Mouse (Mus musculus) forebrain, embryonic 15.5 days (tissue): ENCODE results near the gene Satb1. TPM values are rescaled to one million over a fixed set of nuclear protein-coding genes. Genes with fewer than 3 reads are reported as not detected.
A peak's percentile ranks its signal among the peaks of the same experiment; 100 is the strongest.

ENCODE experiments used
- ATAC-seq: fragments of 200-750 bp; cut with Nextera tagmentation; replicated peaks from 2 replicates; pipeline ENCODE4 v1.8.0; 2017; ENCODE audit warnings: mild to moderate bottlenecking, moderate TSS enrichment, moderate library complexity
- H3K27ac ChIP-seq: fragments of 300-500 bp; sonication (generic); replicated peaks from 2 replicates; pipeline ENCODE4 v1.5.1; 2015; ENCODE audit warnings: mild to moderate bottlenecking, inconsistent platforms
- H3K27me3 ChIP-seq: fragments of 300-500 bp; sonication (generic); 2 replicates; pipeline ENCODE4 v1.6.1; 2015; ENCODE audit warnings: inconsistent platforms
- H3K36me3 ChIP-seq: fragments of 300-500 bp; sonication (generic); 2 replicates; pipeline ENCODE4 v1.6.1; 2015; ENCODE audit warnings: mild to moderate bottlenecking, inconsistent platforms
- H3K4me1 ChIP-seq: fragments of 300-500 bp; sonication (generic); 2 replicates; pipeline ENCODE4 v1.6.1; 2015; ENCODE audit warnings: inconsistent platforms
- H3K4me2 ChIP-seq: fragments of 300-500 bp; sonication (generic); replicated peaks from 2 replicates; pipeline ENCODE4 v1.6.1; 2015; ENCODE audit warnings: mild to moderate bottlenecking, inconsistent platforms
- H3K4me3 ChIP-seq: fragments of 300-500 bp; sonication (generic); 2 replicates; pipeline ENCODE4 v1.5.1; 2015; ENCODE audit warnings: mild to moderate bottlenecking, inconsistent platforms
- H3K9ac ChIP-seq: fragments of 300-500 bp; sonication (generic); replicated peaks from 2 replicates; pipeline ENCODE4 v1.6.1; 2015; ENCODE audit warnings: mild to moderate bottlenecking, inconsistent platforms
- H3K9me3 ChIP-seq: fragments of 300-500 bp; sonication (generic); 2 replicates; pipeline ENCODE4 v1.6.1; 2016; ENCODE audit warnings: inconsistent platforms
- WGBS: fragments of 180-500 bp; shearing (Covaris S2); methylation state at CpG from one replicate; pipeline ENCODE4 v1.1.7; 2015; ENCODE audit warnings: mixed read lengths; 5-methylcytosine and 5-hydroxymethylcytosine counted together
- polyA plus RNA-seq: library from polyadenylated mRNA; unstranded; fragments of >200 nt; fragmentation: Nextera tagmentation; extraction: Ambion mirVana; gene quantifications from 2 replicates; pipeline ENCODE4 v1.2.1, GENCODE M21; 2015

Gene Satb1
- polyA plus RNA-seq, 1 experiment from 2014 or later, result 47.2 TPM

DNA sequence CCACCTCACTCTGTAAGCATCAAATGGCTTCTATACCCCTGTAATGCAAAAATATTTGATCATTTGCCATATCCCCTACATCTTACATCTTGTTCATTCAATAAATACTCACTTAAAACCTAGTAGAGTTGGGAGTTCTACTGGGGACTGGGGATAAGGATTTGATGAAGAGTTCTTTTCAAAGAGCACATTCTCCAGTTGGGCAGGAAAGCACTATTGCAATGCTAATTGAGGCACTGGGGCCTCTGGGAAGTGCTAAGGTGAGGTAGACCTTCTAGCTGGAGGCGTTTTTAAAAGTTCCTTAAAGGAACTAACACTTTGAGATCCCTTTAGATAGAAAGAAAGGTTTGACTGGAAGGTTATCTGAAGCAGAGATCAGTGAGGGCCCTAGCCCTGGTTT, 3.8 kb upstream of the Satb1 start:
- Histone ChIP-seq H3K9me3 (no peaks in the 10 kb centered on the region), H3K4me1 (peaks cover 16% of the 10 kb centered on the region), H3K27ac (no peak overlapping the region), H3K27me3 (0 out of 2 replicates have a peak, but pooled peaks cover 2% of the 10 kb centered on the region), H3K4me3 (no peak overlapping the region), H3K36me3 (no peaks in the 10 kb centered on the region), H3K9ac (no peak overlapping the region), H3K4me2 (no peak overlapping the region)
- WGBS, result 16% methylated on average over 1 of the region's 1 CpGs
- ATAC-seq, result no peak

DNA sequence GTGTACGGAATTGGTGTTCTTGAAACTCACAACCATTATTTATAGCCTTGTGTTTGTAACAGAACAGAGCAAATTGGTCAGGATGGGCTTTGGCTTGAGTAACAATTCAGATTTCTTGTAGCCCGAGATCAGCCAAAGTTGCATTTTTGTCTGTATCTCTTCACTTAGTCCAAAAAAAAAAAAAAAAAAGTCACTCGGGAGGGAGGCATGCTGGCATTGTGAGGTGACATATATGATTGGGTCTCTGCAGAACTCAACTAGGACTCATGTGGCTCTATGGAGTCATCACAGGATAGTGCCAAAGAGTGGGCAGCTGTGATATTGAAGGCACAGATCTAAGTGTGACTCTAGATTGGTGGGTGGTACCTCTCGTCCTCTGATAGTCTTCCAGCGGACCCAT, 3.2 kb upstream of the Satb1 start:
- WGBS, result 94% methylated on average over 5 of the region's 5 CpGs
- H3K4me2 ChIP-seq, result no peak overlapping the region
- H3K27ac ChIP-seq, result no peak overlapping the region
- no peak for ATAC-seq
- H3K9ac ChIP-seq, result no peak overlapping the region
- no peaks in the 10 kb centered on the region for H3K9me3 ChIP-seq
- H3K4me3 ChIP-seq, result no peak overlapping the region
- H3K36me3 ChIP-seq, result no peaks in the 10 kb centered on the region
- H3K4me1 ChIP-seq, result peaks cover 22% of the 10 kb centered on the region
- peaks cover 8% of the 10 kb centered on the region for H3K27me3 ChIP-seq

DNA sequence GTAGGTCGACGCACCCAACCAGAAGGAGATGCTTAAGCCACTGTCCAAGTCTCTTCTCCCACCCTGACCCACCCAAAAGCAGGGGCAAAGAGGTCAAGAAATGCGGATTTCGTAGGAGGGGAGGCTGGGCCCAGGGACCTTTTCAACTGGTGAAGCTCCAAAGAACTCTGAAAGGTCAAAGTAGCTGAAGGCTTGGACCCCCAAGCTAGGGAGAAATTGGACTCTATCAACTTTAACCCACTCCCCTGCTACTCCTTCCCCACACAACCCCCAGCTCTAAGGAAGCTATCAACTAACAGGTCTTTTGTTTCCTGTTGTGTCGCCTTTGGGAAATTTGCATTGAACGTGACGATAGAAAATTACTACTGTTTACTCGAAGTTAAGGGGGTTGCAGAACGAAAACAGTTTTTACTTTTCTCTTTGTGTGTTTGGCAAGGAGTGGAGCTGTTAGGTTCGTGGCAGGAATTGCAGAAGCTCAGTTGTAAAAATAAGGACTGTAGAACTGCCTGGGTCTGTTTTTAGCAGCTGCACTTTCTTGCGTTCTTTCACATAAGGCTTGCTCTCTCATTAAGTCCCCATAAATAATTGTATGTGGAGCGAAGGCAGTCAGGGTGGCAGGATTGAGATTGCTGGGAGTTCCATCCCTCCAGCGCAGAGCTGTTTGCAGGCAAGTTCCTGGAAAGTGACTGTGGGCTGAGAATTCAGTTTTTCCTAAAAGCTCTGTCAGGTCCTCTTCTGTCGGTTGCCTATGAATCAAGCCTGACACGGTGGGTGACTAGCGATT, 680 bp upstream of the Satb1 start:
- peak overlapping the region; percentile 85 for H3K4me3 ChIP-seq
- peak overlapping the region; percentile 91 for H3K4me2 ChIP-seq
- peaks cover 16% of the 10 kb centered on the region for H3K27me3 ChIP-seq
- WGBS, result 3% methylated on average over 16 of the region's 16 CpGs
- ATAC-seq, result no peak
- H3K9me3 ChIP-seq, result no peaks in the 10 kb centered on the region
- H3K9ac ChIP-seq, result peak overlapping the region; percentile 76; the same call in 1 of the 2 replicates
- H3K4me1 ChIP-seq, result peaks cover 23% of the 10 kb centered on the region
- H3K36me3 ChIP-seq, result no peaks in the 10 kb centered on the region
- no peak overlapping the region for H3K27ac ChIP-seq

DNA sequence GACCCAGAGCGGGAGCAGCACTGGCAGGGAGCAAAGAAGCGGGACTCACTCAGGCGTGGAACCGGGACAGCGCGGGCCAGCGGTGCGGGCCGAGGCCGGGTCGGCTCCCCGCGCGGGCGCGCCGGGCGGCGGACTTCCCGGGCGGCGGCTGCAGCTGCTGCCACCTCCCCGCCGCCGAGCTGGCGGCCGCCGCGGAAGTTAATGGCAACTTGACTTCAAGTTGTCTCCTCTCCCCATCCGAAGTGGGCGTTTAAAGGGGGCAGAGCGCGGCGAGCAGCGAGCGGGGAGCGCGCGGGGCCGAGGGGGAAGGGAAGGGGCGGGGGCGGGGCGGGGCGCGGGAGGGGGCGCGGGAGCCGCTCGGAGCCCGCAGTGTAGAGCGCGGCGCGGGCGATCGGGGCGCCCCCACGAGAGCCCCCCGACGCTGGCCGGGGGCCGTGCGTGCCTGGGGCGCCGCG, 642 bp downstream of the Satb1 start:
- Histone ChIP-seq H3K27ac (peak overlapping the region; percentile 46), H3K4me3 (peak overlapping the region; percentile 85), H3K9ac (peak overlapping the region; percentile 76), H3K27me3 (peaks cover 16% of the 10 kb centered on the region), H3K36me3 (no peaks in the 10 kb centered on the region), H3K9me3 (no peaks in the 10 kb centered on the region), H3K4me1 (peaks cover 23% of the 10 kb centered on the region), H3K4me2 (peak overlapping the region; percentile 91)
- 0% methylated on average over 34 of the region's 66 CpGs for WGBS
- peak; percentile 81 for ATAC-seq

DNA sequence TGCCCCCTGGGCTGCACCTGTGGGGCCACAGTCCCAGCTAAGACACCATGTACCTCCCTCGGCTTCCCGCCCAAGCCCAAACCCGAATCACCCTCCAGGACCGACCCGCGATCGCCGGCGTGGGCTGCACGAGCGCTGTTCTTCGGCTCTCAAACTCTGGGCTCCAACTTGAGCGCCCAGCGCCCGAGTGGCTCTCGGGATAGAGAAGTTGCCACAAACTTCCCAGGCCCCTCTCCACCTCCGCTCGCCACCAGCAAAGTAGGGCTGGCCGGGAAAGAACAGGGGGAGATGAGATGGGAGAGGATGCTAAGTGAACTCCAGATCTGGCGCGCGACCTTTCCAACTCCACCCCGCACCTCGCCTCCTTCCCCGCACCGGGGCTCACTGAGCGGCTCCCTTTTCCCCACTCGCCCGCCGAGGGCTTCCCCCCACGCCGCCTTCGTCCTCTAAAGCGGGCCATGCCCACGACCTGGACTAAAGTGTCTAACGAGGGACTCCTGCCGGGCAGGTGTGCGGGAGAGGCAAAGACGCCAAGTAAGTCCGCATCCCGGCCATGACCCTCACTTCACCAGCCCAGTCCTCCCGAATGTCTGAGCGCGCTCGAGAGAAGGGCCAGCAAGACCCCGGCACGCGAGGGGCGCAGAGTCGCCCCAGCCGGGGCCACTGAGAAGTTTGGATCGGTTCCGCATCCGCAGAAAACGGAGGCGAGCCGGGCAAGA, 1.2 kb downstream of the Satb1 start:
- WGBS, result under 1% methylated on average over 57 of the region's 57 CpGs
- H3K27ac ChIP-seq, result no peak overlapping the region

DNA sequence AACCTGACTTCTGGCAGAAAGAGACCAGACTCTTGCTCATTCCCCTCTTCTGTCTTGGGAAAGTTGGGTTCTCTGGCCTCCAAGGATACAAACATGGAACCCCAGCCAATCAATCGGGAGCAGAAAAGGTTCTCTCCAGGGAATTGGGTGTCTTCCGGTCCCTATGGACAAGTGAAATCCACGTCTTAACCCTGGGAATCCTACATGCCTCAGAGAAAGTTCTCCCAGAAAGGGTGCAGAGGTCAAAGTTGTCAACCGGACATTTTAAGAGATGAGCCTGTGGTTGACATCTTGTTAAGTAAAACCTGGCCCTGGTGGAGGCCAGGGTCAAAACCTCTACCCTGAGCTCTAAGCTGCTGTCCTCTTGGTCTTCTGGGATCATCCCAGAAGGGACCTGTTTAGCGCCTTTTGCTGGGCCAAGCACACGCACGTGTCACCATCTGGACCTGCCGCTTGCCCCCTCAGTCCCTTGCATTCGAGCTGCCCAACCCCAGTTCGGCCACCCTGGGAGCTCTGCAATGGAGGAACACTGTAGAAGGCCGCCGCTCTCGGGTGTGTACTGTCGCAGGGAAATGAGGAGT, 1.9 kb downstream of the Satb1 start:
- peaks cover 23% of the 10 kb centered on the region for H3K4me1 ChIP-seq

More for the DNA sequence above, 1.2 kb downstream of the Satb1 start:
- peak overlapping the region; percentile 85 for H3K4me3 ChIP-seq
- peak overlapping the region; percentile 76 for H3K9ac ChIP-seq
- peak overlapping the region; percentile 91 for H3K4me2 ChIP-seq
- no peaks in the 10 kb centered on the region for H3K9me3 ChIP-seq
- no peaks in the 10 kb centered on the region for H3K36me3 ChIP-seq
- peak; percentile 20; the same call in 1 of the 2 replicates for ATAC-seq
- peaks cover 23% of the 10 kb centered on the region for H3K4me1 ChIP-seq
- peaks cover 16% of the 10 kb centered on the region for H3K27me3 ChIP-seq

DNA sequence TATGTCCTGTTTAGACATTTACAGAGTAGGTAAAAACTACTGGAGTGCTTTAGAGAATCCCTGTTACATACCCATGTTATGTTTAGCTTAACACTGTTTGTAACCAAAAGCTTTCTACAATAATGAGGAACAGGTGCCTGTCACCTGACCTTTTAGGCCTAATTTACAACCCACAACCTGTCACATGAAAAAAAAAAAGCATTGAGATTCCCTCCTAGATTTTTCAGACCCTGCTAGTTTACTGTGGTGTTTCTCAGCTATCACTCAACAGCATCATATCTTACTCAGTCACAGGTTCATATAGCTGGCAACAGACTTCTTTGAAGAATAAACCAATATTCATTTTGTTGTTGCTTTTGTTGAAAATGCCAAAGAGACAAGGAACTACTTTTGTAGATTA, 3.7 kb downstream of the Satb1 start:
- Histone ChIP-seq H3K4me2 (no peak overlapping the region), H3K27me3 (peaks cover 16% of the 10 kb centered on the region), H3K9me3 (no peaks in the 10 kb centered on the region), H3K27ac (no peak overlapping the region), H3K36me3 (no peaks in the 10 kb centered on the region), H3K4me3 (no peak overlapping the region), H3K9ac (no peak overlapping the region), H3K4me1 (peaks cover 23% of the 10 kb centered on the region)
- ATAC-seq, result no peak

More for the DNA sequence above, 1.9 kb downstream of the Satb1 start:
- Histone ChIP-seq H3K36me3 (no peaks in the 10 kb centered on the region), H3K4me3 (peak overlapping the region; percentile 85), H3K27me3 (peaks cover 16% of the 10 kb centered on the region), H3K9ac (peak overlapping the region; percentile 76; the same call in 1 of the 2 replicates), H3K9me3 (no peaks in the 10 kb centered on the region), H3K27ac (no peak overlapping the region), H3K4me2 (peak overlapping the region; percentile 91)
- 18% methylated on average over 14 of the region's 14 CpGs for WGBS
- ATAC-seq, result peak; percentile 9; the same call in 1 of the 2 replicates

DNA sequence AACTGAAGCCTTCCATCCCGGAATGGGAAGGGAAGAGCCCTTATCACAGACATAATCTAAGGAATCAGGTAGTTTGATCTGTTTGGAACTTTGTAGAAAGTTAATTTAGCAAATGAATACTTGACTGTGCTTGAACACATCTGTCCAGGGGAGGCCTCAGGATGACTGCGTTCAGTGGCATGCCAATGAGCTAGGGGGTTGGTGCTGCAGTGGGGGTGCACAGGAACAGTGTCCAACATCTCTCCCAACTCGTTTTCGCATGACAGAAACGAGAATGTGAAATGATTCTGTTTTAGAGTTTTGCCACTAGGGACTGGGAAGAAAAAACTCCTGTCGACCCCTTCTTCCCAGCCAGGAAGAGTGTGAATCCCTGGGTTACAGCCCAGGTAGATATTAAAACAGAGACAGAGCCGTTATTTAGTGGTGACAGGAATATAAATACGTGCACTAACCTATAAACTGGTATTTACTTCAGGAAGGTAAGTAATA, 5.1 kb downstream of the Satb1 start:
- Histone ChIP-seq H3K9me3 (no peaks in the 10 kb centered on the region), H3K27ac (no peak overlapping the region), H3K4me1 (peaks cover 12% of the 10 kb centered on the region), H3K4me2 (no peak overlapping the region), H3K27me3 (peaks cover 16% of the 10 kb centered on the region), H3K9ac (no peak overlapping the region), H3K4me3 (no peak overlapping the region), H3K36me3 (no peaks in the 10 kb centered on the region)
- ATAC-seq, result no peak
- WGBS, result 64% methylated on average over 8 of the region's 8 CpGs

DNA sequence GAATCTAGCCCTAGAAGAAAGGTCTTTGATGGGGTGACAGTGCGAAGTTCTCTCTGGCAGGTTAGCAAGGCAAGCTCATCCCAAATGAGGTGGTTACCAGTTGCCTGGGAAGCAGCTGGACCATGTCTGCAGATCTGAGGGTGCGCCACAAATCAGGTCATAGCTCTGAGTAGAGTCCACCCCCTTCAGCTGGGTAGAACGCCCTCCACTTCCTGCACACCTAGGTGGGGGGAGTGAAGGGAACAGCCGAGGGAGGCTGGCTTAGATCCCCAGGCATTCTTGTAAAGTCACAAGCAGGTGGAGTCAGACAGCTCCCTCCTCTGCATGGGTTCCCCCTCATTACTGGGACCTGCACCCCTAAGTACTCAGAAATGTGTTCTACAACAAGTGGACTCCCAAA, 6.6 kb downstream of the Satb1 start:
- 78% methylated on average over 4 of the region's 4 CpGs for WGBS
- H3K9ac ChIP-seq, result no peak overlapping the region
- H3K27ac ChIP-seq, result no peak overlapping the region
- no peaks in the 10 kb centered on the region for H3K9me3 ChIP-seq
- H3K27me3 ChIP-seq, result peaks cover 10% of the 10 kb centered on the region
- H3K36me3 ChIP-seq, result no peaks in the 10 kb centered on the region
- H3K4me1 ChIP-seq, result peaks cover 3% of the 10 kb centered on the region
- H3K4me3 ChIP-seq, result no peak overlapping the region
- no peak overlapping the region for H3K4me2 ChIP-seq
- ATAC-seq, result no peak

DNA sequence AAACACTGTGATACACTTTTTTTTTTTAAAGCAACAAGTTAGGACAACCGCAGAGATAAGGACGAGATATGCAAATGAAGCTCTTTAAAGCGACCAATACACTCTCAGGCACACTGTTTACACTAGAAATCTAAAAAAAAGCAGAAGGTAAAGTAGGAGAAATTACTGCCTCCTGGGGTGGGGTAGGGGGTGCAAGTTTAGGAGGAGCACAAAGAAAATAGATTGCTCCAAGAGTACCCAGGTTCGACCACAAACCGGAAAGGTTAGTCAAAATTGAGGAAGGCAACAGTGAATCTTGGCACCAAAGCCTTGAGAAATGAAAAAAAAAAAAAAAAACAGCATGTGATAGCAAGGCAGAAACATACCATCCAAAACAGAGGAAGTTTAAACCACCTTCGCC, 18.8 kb downstream of the Satb1 start:
- H3K4me1 ChIP-seq, result peaks cover 22% of the 10 kb centered on the region
- H3K9ac ChIP-seq, result no peak overlapping the region
- no peaks in the 10 kb centered on the region for H3K9me3 ChIP-seq
- no peaks in the 10 kb centered on the region for H3K36me3 ChIP-seq
- WGBS, result 26% methylated on average over 6 of the region's 6 CpGs
- ATAC-seq, result no peak
- no peak overlapping the region for H3K27ac ChIP-seq
- H3K27me3 ChIP-seq, result no peaks in the 10 kb centered on the region
- no peak overlapping the region for H3K4me3 ChIP-seq
- H3K4me2 ChIP-seq, result peak overlapping the region; percentile 81; the same call in 1 of the 2 replicates

DNA sequence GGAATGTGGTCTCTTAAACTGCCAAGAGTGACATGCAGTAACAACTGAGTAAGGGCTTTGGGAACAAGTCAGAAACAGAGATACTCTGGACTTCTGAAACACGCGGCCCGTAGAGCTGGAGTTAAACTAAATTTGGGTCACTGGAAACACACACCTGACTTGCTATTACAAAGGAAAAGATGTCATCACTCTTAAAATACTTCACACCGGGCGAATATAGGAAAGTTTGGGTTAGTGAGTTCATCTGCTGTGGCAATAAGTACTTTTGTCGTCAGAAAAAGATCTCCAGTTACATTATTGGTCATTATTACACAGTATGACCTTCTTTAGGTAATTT, 19.3 kb downstream of the Satb1 start:
- Histone ChIP-seq H3K4me3 (peak overlapping the region; percentile 89), H3K9ac (peak overlapping the region; percentile 89), H3K9me3 (no peaks in the 10 kb centered on the region), H3K4me2 (peak overlapping the region; percentile 81), H3K27ac (peak overlapping the region; percentile 94; the same call in 1 of the 2 replicates), H3K4me1 (peaks cover 22% of the 10 kb centered on the region), H3K27me3 (no peaks in the 10 kb centered on the region), H3K36me3 (no peaks in the 10 kb centered on the region)
- under 1% methylated on average over 6 of the region's 6 CpGs for WGBS
- no peak for ATAC-seq
